Mouse (Mus musculus) brown adipose tissue, adult 24 weeks (tissue): ENCODE measurements at regions not wholly inside any gene's neighbourhood (a gene's known extent, or its start where the extent isn't known, plus 50 kb on each side); places are given as distances from the start of the nearest gene placed in this dataset.

Experiments used
- H3K27ac ChIP-seq: fragments of 200-500 bp; replicated peaks from 2 replicates; pipeline ENCODE4 v1.5.1; 2012; ENCODE audit warnings: low read depth, mild to moderate bottlenecking, low read length
- H3K4me1 ChIP-seq: fragments of 200-500 bp; 2 replicates; pipeline ENCODE4 v1.6.1; 2012; ENCODE audit warnings: low read length, mixed read lengths; ENCODE audit not compliant: control insufficient read depth, insufficient read depth, insufficient read length
- H3K4me3 ChIP-seq: fragments of 200-500 bp; 2 replicates; pipeline ENCODE4 v1.5.1; 2012; ENCODE audit warnings: low read depth, mild to moderate bottlenecking, low read length, moderate library complexity; ENCODE audit not compliant: insufficient read depth

- H3K27ac ChIP-seq, result no peak overlapping the region
- no peaks in the 10 kb centered on the region for H3K4me1 ChIP-seq
- no peak overlapping the region for H3K4me3 ChIP-seq
These were observed 201.9 kb downstream of the Psat1 start for GRCm38 (mm10) chr19:15745026-15745777.

GRCm38 (mm10) chr19:15736200-15736599 lies 210.9 kb downstream of the Psat1 start:
- H3K4me3 ChIP-seq, result no peak overlapping the region
- H3K4me1 ChIP-seq, result no peaks in the 10 kb centered on the region
- H3K27ac ChIP-seq, result no peak overlapping the region

- no peaks in the 10 kb centered on the region for H3K4me1 ChIP-seq
- no peak overlapping the region for H3K4me3 ChIP-seq
These were observed 220.2 kb downstream of the Psat1 start for GRCm38 (mm10) chr19:15726785-15727406.

GRCm38 (mm10) chr19:15692379-15693023 lies 254.6 kb downstream of the Psat1 start:
- Histone ChIP-seq H3K4me3 (no peak overlapping the region), H3K27ac (no peak overlapping the region), H3K4me1 (no peaks in the 10 kb centered on the region)

More at GRCm38 (mm10) chr19:15726785-15727406, 220.2 kb downstream of the Psat1 start:
- H3K27ac ChIP-seq, result no peak overlapping the region

GRCm38 (mm10) chr19:15669996-15670395 lies 277.1 kb downstream of the Psat1 start:
- Histone ChIP-seq H3K4me1 (peaks cover 4% of the 10 kb centered on the region; the same call in 1 of the 2 replicates), H3K4me3 (no peak overlapping the region), H3K27ac (no peak overlapping the region)

GRCm38 (mm10) chr19:15669541-15669940 lies 277.6 kb downstream of the Psat1 start:
- Histone ChIP-seq H3K27ac (no peak overlapping the region), H3K4me1 (peaks cover 4% of the 10 kb centered on the region; the same call in 1 of the 2 replicates)

GRCm38 (mm10) chr19:15668624-15669016 lies 278.5 kb downstream of the Psat1 start:
- peaks cover 4% of the 10 kb centered on the region; the same call in 1 of the 2 replicates for H3K4me1 ChIP-seq
- no peak overlapping the region for H3K4me3 ChIP-seq
- no peak overlapping the region for H3K27ac ChIP-seq

More at GRCm38 (mm10) chr19:15669541-15669940, 277.6 kb downstream of the Psat1 start:
- H3K4me3 ChIP-seq, result no peak overlapping the region

GRCm38 (mm10) chr19:15667889-15668623 lies 279.1 kb downstream of the Psat1 start:
- Histone ChIP-seq H3K27ac (no peak overlapping the region), H3K4me1 (peaks cover 4% of the 10 kb centered on the region; the same call in 1 of the 2 replicates), H3K4me3 (no peak overlapping the region)

GRCm38 (mm10) chr19:15663659-15664255 lies 283.4 kb downstream of the Psat1 start:
- Histone ChIP-seq H3K27ac (no peak overlapping the region), H3K4me1 (no peaks in the 10 kb centered on the region), H3K4me3 (no peak overlapping the region)

- Histone ChIP-seq H3K4me1 (no peaks in the 10 kb centered on the region), H3K27ac (no peak overlapping the region), H3K4me3 (no peak overlapping the region)
These were observed 288.5 kb downstream of the Psat1 start for GRCm38 (mm10) chr19:15658611-15659010.

GRCm38 (mm10) chr19:15657846-15658245 lies 289.3 kb downstream of the Psat1 start:
- H3K4me1 ChIP-seq, result no peaks in the 10 kb centered on the region
- no peak overlapping the region for H3K27ac ChIP-seq
- no peak overlapping the region for H3K4me3 ChIP-seq

- no peak overlapping the region for H3K4me3 ChIP-seq
- no peaks in the 10 kb centered on the region for H3K4me1 ChIP-seq
- no peak overlapping the region for H3K27ac ChIP-seq
These were observed 297.8 kb downstream of the Psat1 start for GRCm38 (mm10) chr19:15649368-15649767.

GRCm38 (mm10) chr19:15647313-15647712 lies 299.8 kb downstream of the Psat1 start:
- H3K27ac ChIP-seq, result no peak overlapping the region
- H3K4me3 ChIP-seq, result no peak overlapping the region
- H3K4me1 ChIP-seq, result no peaks in the 10 kb centered on the region

- H3K4me3 ChIP-seq, result no peak overlapping the region
- H3K4me1 ChIP-seq, result no peaks in the 10 kb centered on the region
- H3K27ac ChIP-seq, result no peak overlapping the region
These were observed 302.4 kb downstream of the Psat1 start for GRCm38 (mm10) chr19:15644786-15645185.
